Mouse (Mus musculus): ENCODE data around the gene Cdc7. TPM values are rescaled to one million over a fixed set of nuclear protein-coding genes. Genes with fewer than 3 reads are reported as not detected.

Cdc7 gene
- polyA plus RNA-seq, 1 experiment from 2014 or later, result 15.0 TPM

GRCm38 (mm10) chr5:107025371-107025770, 61.2 kb downstream of the Cdc7 start:
- Histone ChIP-seq H3K36me3 (ENCODE audit: control insufficient read depth, insufficient read depth) (no peaks in the 10 kb centered on the region), H3K4me3 (ENCODE audit: low read depth, low read length) (no peak overlapping the region), H3K4me2 (ENCODE audit: low read depth, low read length) (no peak overlapping the region), H3K9me3 (replicated peaks; ENCODE audit: control insufficient read depth, low read length) (no peaks in the 10 kb centered on the region), H3K27ac (ENCODE audit: low read length) (no peak overlapping the region), H3K4me1 (ENCODE audit: control insufficient read depth, low read depth, low read length) (no peaks in the 10 kb centered on the region; the same call in 1 of the 2 replicates), H3K27me3 (ENCODE audit: control insufficient read depth, insufficient read depth, low read depth, low read length) (no peaks in the 10 kb centered on the region), H3K9ac (ENCODE audit: low read depth, low read length) (no peak overlapping the region)
- ATAC-seq (ENCODE audit: low read depth), result no peak
- 59% methylated on average over 5 of the region's 5 CpGs for WGBS (ENCODE audit: insufficient replicate concordance)

GRCm38 (mm10) chr5:107025809-107026208, 61.7 kb downstream of the Cdc7 start:
- no peak overlapping the region for H3K4me3 ChIP-seq (ENCODE audit: low read depth, low read length)
- no peak overlapping the region for H3K4me2 ChIP-seq (ENCODE audit: low read depth, low read length)
- H3K9me3 ChIP-seq (replicated peaks; ENCODE audit: control insufficient read depth, low read length), result no peaks in the 10 kb centered on the region
- WGBS (ENCODE audit: insufficient replicate concordance), result 74% methylated on average over 8 of the region's 8 CpGs
- no peaks in the 10 kb centered on the region for H3K36me3 ChIP-seq (ENCODE audit: control insufficient read depth, insufficient read depth)
- H3K27ac ChIP-seq (ENCODE audit: low read length), result no peak overlapping the region
- no peaks in the 10 kb centered on the region; the same call in 1 of the 2 replicates for H3K4me1 ChIP-seq (ENCODE audit: control insufficient read depth, low read depth, low read length)
- no peaks in the 10 kb centered on the region for H3K27me3 ChIP-seq (ENCODE audit: control insufficient read depth, insufficient read depth, low read depth, low read length)
- H3K9ac ChIP-seq (ENCODE audit: low read depth, low read length), result no peak overlapping the region
- no peak for ATAC-seq (ENCODE audit: low read depth)

- Histone ChIP-seq H3K4me2 (ENCODE audit: low read depth, low read length) (no peak overlapping the region), H3K4me1 (ENCODE audit: control insufficient read depth, low read depth, low read length) (no peaks in the 10 kb centered on the region), H3K27me3 (ENCODE audit: control insufficient read depth, insufficient read depth, low read depth, low read length) (no peaks in the 10 kb centered on the region), H3K27ac (ENCODE audit: low read length) (no peak overlapping the region), H3K36me3 (ENCODE audit: control insufficient read depth, insufficient read depth) (no peaks in the 10 kb centered on the region), H3K4me3 (ENCODE audit: low read depth, low read length) (no peak overlapping the region), H3K9me3 (replicated peaks; ENCODE audit: control insufficient read depth, low read length) (no peaks in the 10 kb centered on the region), H3K9ac (ENCODE audit: low read depth, low read length) (no peak overlapping the region)
- 72% methylated on average over 6 of the region's 6 CpGs for WGBS (ENCODE audit: insufficient replicate concordance)
- no peak for ATAC-seq (ENCODE audit: low read depth)
These were observed 63.5 kb downstream of the Cdc7 start for GRCm38 (mm10) chr5:107027616-107028015.

- WGBS (ENCODE audit: insufficient replicate concordance), result 16% methylated on average over 1 of the region's 1 CpGs
- no peak for ATAC-seq (ENCODE audit: low read depth)
- no peak overlapping the region for H3K27ac ChIP-seq (ENCODE audit: low read length)
These were observed 64.4 kb downstream of the Cdc7 start for GRCm38 (mm10) chr5:107028557-107028956.

GRCm38 (mm10) chr5:107029801-107030200, 65.7 kb downstream of the Cdc7 start:
- no peak overlapping the region for H3K27ac ChIP-seq (ENCODE audit: low read length)
- no peak overlapping the region for H3K4me3 ChIP-seq (ENCODE audit: low read depth, low read length)
- H3K9ac ChIP-seq (ENCODE audit: low read depth, low read length), result no peak overlapping the region
- no peak overlapping the region for H3K4me2 ChIP-seq (ENCODE audit: low read depth, low read length)
- no peaks in the 10 kb centered on the region for H3K4me1 ChIP-seq (ENCODE audit: control insufficient read depth, low read depth, low read length)
- H3K27me3 ChIP-seq (ENCODE audit: control insufficient read depth, insufficient read depth, low read depth, low read length), result no peaks in the 10 kb centered on the region
- WGBS (ENCODE audit: insufficient replicate concordance), result 36% methylated on average over 4 of the region's 4 CpGs
- H3K9me3 ChIP-seq (replicated peaks; ENCODE audit: control insufficient read depth, low read length), result no peaks in the 10 kb centered on the region
- ATAC-seq (ENCODE audit: low read depth), result no peak
- H3K36me3 ChIP-seq (ENCODE audit: control insufficient read depth, insufficient read depth), result no peaks in the 10 kb centered on the region

More at GRCm38 (mm10) chr5:107028557-107028956, 64.4 kb downstream of the Cdc7 start:
- no peak overlapping the region for H3K4me2 ChIP-seq (ENCODE audit: low read depth, low read length)
- no peak overlapping the region for H3K4me3 ChIP-seq (ENCODE audit: low read depth, low read length)
- H3K27me3 ChIP-seq (ENCODE audit: control insufficient read depth, insufficient read depth, low read depth, low read length), result no peaks in the 10 kb centered on the region
- H3K4me1 ChIP-seq (ENCODE audit: control insufficient read depth, low read depth, low read length), result no peaks in the 10 kb centered on the region
- H3K9ac ChIP-seq (ENCODE audit: low read depth, low read length), result no peak overlapping the region
- no peaks in the 10 kb centered on the region for H3K36me3 ChIP-seq (ENCODE audit: control insufficient read depth, insufficient read depth)
- no peaks in the 10 kb centered on the region for H3K9me3 ChIP-seq (replicated peaks; ENCODE audit: control insufficient read depth, low read length)

- no peak overlapping the region for H3K27ac ChIP-seq (ENCODE audit: low read length)
- WGBS (ENCODE audit: insufficient replicate concordance), result 76% methylated on average over 10 of the region's 10 CpGs
- no peaks in the 10 kb centered on the region for H3K9me3 ChIP-seq (replicated peaks; ENCODE audit: control insufficient read depth, low read length)
- ATAC-seq (ENCODE audit: low read depth), result no peak
- no peaks in the 10 kb centered on the region for H3K4me1 ChIP-seq (ENCODE audit: control insufficient read depth, low read depth, low read length)
- H3K9ac ChIP-seq (ENCODE audit: low read depth, low read length), result no peak overlapping the region
- H3K27me3 ChIP-seq (ENCODE audit: control insufficient read depth, insufficient read depth, low read depth, low read length), result no peaks in the 10 kb centered on the region
- no peak overlapping the region for H3K4me3 ChIP-seq (ENCODE audit: low read depth, low read length)
- no peak overlapping the region for H3K4me2 ChIP-seq (ENCODE audit: low read depth, low read length)
- no peaks in the 10 kb centered on the region for H3K36me3 ChIP-seq (ENCODE audit: control insufficient read depth, insufficient read depth)
These were observed 66.7 kb downstream of the Cdc7 start for GRCm38 (mm10) chr5:107030821-107031220.

Other genes starting within 250 kb of the Cdc7 start
- gene Hfm1, start 38.0 kb upstream of the Cdc7 start, polyA plus RNA-seq (2015; fragmentation: Nextera tagmentation; extraction: Ambion mirVana), result 0.12 TPM in 1 of 2 replicates, not detected in the other